Mouse (Mus musculus): ENCODE data around the gene Fkbpl.

GRCm38 (mm10) chr17:34652546-34652945, 8.0 kb downstream of the Fkbpl start:
- TF ChIP-seq CTCF (conservative IDR thresholded peaks at IDR 0.05; ENCODE audit: low read length): no peak
- TF ChIP-seq NANOG (IDR thresholded peaks at IDR 0.05; ENCODE audit: borderline replicate concordance, low read length): no peak

Data from E14TG2a.4 (cell line).